ENCODE assay signal across 18 mouse cellular contexts in the genomic region with DNA sequence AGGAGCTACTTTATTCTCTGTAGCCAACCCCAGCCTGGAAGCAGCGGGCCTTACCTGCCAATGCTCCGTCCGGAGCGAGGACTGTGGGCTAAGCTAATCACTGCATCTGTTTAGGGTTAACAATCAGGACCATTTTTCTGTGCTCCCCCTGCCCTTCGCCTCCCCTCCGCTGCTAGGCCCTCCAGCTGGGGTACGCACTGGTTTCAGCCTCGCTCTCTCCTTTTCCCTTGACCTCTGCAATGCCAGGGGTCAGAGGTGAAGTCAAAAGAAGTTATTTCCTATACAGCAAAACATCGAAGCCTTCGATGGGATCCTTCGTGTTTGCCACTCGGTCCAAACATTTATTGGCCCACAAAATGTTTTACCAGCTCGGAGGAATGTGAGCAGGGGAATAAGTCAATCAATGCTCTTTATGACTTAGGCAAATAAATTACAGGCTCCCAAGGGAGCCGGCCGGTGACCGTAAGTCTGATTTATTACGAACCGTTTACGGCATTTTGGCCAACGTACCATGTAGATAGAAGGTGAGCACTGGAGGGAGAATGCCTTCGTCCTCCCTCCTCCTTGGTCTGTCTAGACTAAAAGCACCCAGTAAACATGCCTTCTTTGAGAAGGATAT.
DNase-seq lines count a peak whose midpoint lies in the region; ATAC-seq lines count a peak whose summit lies in the region.
"Had no signal": no experiment of that assay in that cellular context is flagged by ENCODE, and none has a peak within 500 bp of the region (broad histone marks: within the 10 kb centered on the region; RNA-seq: fewer than 3 reads in every experiment).

No protein-coding gene starts in this region.

- H3K9ac ChIP-seq in kidney, embryonic 16.5 days (replicated peaks; ENCODE audit: low read length): 0 out of 2 replicates have a peak overlapping the region, but pooled peaks have one; percentile 2
- no peak overlapping the region for H3K9ac ChIP-seq in intestine, embryonic 15.5 days
- H3K9ac ChIP-seq in limb, embryonic 15.5 days: no peak overlapping the region
- H3K9ac ChIP-seq: heart, embryonic 13.5 days; liver, embryonic 15.5 days had no signal

- WGBS in kidney, embryonic 16.5 days: 37% methylated on average over 21 of the region's 21 CpGs
- 40% methylated on average over 21 of the region's 21 CpGs for WGBS in intestine, embryonic 15.5 days
- 34% methylated on average over 21 of the region's 21 CpGs for WGBS in limb, embryonic 15.5 days

- no peaks in the 10 kb centered on the region for H3K27me3 ChIP-seq in kidney, embryonic 16.5 days (ENCODE audit: insufficient read depth, low read length)
- no peaks in the 10 kb centered on the region for H3K27me3 ChIP-seq in intestine, embryonic 15.5 days (replicated peaks)
- H3K27me3 ChIP-seq in limb, embryonic 15.5 days: no peaks in the 10 kb centered on the region
- H3K27me3 ChIP-seq: heart, embryonic 13.5 days; liver, embryonic 15.5 days had no signal

- no peak overlapping the region for H3K4me3 ChIP-seq in kidney, embryonic 16.5 days (ENCODE audit: low read length)
- no peak overlapping the region for H3K4me3 ChIP-seq in intestine, embryonic 15.5 days (replicated peaks)
- no peak overlapping the region for H3K4me3 ChIP-seq in limb, embryonic 15.5 days
- H3K4me3 ChIP-seq: heart, embryonic 13.5 days; liver, embryonic 15.5 days had no signal

- H3K36me3 ChIP-seq in kidney, embryonic 16.5 days (ENCODE audit: insufficient read depth, low read length): 0 out of 2 replicates have a peak, but pooled peaks cover 2% of the 10 kb centered on the region
- no peaks in the 10 kb centered on the region for H3K36me3 ChIP-seq in intestine, embryonic 15.5 days
- H3K36me3 ChIP-seq in limb, embryonic 15.5 days: no peaks in the 10 kb centered on the region; the same call in 1 of the 2 replicates
- H3K36me3 ChIP-seq: liver, embryonic 15.5 days had no signal

- H3K4me1 ChIP-seq in kidney, embryonic 16.5 days (ENCODE audit: insufficient read depth, low read length): peaks cover 65% of the 10 kb centered on the region
- H3K4me1 ChIP-seq in intestine, embryonic 15.5 days (replicated peaks): peaks cover 40% of the 10 kb centered on the region
- peaks cover 39% of the 10 kb centered on the region for H3K4me1 ChIP-seq in limb, embryonic 15.5 days

- intact Hi-C loops in left cerebral cortex, postnatal 14 days (cut with DNase I): no loop called here

- peak overlapping the region; percentile 66 for H3K27ac ChIP-seq in kidney, embryonic 16.5 days (ENCODE audit: low read length)
- 0 out of 2 replicates have a peak overlapping the region, but pooled peaks have one; percentile 41 for H3K27ac ChIP-seq in intestine, embryonic 15.5 days
- no peak overlapping the region for H3K27ac ChIP-seq in limb, embryonic 15.5 days
- H3K27ac ChIP-seq: heart, embryonic 13.5 days; liver, embryonic 15.5 days had no signal

- no peaks in the 10 kb centered on the region for H3K9me3 ChIP-seq in kidney, embryonic 16.5 days (ENCODE audit: low read length)
- H3K9me3 ChIP-seq in intestine, embryonic 15.5 days: no peaks in the 10 kb centered on the region
- no peaks in the 10 kb centered on the region for H3K9me3 ChIP-seq in limb, embryonic 15.5 days
- H3K9me3 ChIP-seq: heart, embryonic 13.5 days; liver, embryonic 15.5 days had no signal

- peak overlapping the region; percentile 26; the same call in 1 of the 2 replicates for H3K4me2 ChIP-seq in kidney, embryonic 16.5 days (replicated peaks; ENCODE audit: low read depth, low read length)
- peak overlapping the region; percentile 40 for H3K4me2 ChIP-seq in intestine, embryonic 15.5 days (replicated peaks)
- H3K4me2 ChIP-seq in limb, embryonic 15.5 days: peak overlapping the region; percentile 27; the same call in 1 of the 2 replicates
- H3K4me2 ChIP-seq: heart, embryonic 13.5 days; liver, embryonic 15.5 days; midbrain, embryonic 11.5 days had no signal

- no peak for DNase-seq in kidney, postnatal 10 days
- DNase-seq in embryo, embryonic 11 days: peak; percentile 64
- no peak for DNase-seq in frontal cortex, postnatal 10 days (ENCODE audit: low spot score in 2 of 2)
- no peak for DNase-seq in right cerebral cortex, postnatal 10 days (ENCODE audit: low spot score in 2 of 2)
- no peak for DNase-seq in left cerebral cortex, postnatal 14 days (ENCODE audit: low spot score in 2 of 2)
- DNase-seq: adrenal gland, adult 2 months; cerebellum, postnatal 10 days; heart, postnatal 36 days; kidney, adult 18-20 months; layer of hippocampus, postnatal 36 days; lung, postnatal 4 days; thymus, postnatal 14 days had no signal

- no peak for ATAC-seq in kidney, embryonic 16.5 days (ENCODE audit: low FRiP score, low TSS enrichment)
- 0 out of 2 replicates have a peak, but pooled peaks have one; percentile 11 for ATAC-seq in intestine, embryonic 15.5 days
- ATAC-seq in limb, embryonic 15.5 days (ENCODE audit: insufficient number of reproducible peaks, low FRiP score, low TSS enrichment, low read depth): no peak
